11 mouse cellular contexts compared by ENCODE assay signal in the genomic region with DNA sequence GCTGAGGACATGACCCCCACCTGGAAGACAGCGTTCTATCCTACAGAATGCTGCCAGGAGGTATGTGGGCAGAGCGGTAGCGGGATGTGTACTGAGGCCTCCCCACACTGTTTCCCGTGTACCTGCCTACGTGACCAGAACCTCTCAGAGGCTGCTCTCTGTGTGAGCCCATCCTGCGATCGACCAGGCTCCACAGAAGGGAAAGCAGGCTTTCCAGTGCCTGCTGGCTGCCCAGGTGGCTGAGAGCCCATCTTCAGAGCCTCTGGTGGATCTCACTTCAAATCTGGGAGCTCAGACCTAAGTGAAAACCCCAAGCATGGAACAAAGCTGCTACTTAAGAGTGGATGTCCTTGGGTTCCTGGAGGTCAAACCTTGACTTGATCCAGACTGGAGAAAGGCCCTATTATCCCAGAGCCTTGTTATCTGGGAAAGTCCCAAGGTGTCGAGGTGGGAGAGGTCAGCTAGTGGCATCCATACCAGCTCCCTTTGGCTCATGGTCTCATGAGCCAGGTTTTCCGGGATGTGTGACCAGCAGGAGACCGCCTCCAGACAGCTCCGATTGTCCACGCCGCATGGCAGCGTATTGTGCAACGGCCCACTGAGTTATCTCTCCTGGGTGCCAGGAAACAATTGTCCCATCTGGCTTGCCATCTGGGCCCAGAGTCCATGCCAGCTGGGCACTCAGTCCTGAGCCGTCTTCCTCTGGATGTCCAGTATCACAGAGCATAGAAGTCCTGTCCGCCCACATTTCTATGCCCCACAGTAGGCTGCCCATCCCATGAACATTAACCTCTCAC.
DNase-seq lines count a peak whose midpoint lies in the region; ATAC-seq and TF ChIP-seq lines count a peak whose summit lies in the region.
"Had no signal": no experiment of that assay in that cellular context is flagged by ENCODE, and none has a peak within 500 bp of the region (broad histone marks: within the 10 kb centered on the region; RNA-seq: fewer than 3 reads in every experiment).

No protein-coding gene starts in this region.

- no peak for ATAC-seq in hindbrain, embryonic 11.5 days (ENCODE audit: low FRiP score)
- no peak for ATAC-seq in hindbrain, embryonic 14.5 days (ENCODE audit: low FRiP score)
- ATAC-seq in midbrain, postnatal 0 days (ENCODE audit: low FRiP score): no peak

- no peaks in the 10 kb centered on the region for H3K27me3 ChIP-seq in hindbrain, embryonic 10.5 days (ENCODE audit: insufficient read depth, poor library complexity, severe bottlenecking)
- H3K27me3 ChIP-seq in hindbrain, embryonic 11.5 days (ENCODE audit: control insufficient read depth, insufficient read depth, low read length): no peaks in the 10 kb centered on the region
- no peaks in the 10 kb centered on the region for H3K27me3 ChIP-seq in cerebellum, adult 2 months (ENCODE audit: control insufficient read depth, insufficient read depth, low read length)
- H3K27me3 ChIP-seq in hindbrain, embryonic 14.5 days (ENCODE audit: control insufficient read depth, insufficient read depth, low read length): no peaks in the 10 kb centered on the region
- no peaks in the 10 kb centered on the region for H3K27me3 ChIP-seq in midbrain, postnatal 0 days (ENCODE audit: insufficient read depth, low read length)
- H3K27me3 ChIP-seq: limb, embryonic 13.5 days had no signal

- H3K36me3 ChIP-seq in hindbrain, embryonic 10.5 days: no peaks in the 10 kb centered on the region
- H3K36me3 ChIP-seq in hindbrain, embryonic 11.5 days (ENCODE audit: control insufficient read depth, insufficient read depth, low read length): no peaks in the 10 kb centered on the region
- no peaks in the 10 kb centered on the region for H3K36me3 ChIP-seq in hindbrain, embryonic 14.5 days (replicated peaks; ENCODE audit: control insufficient read depth, insufficient read depth)
- no peaks in the 10 kb centered on the region for H3K36me3 ChIP-seq in midbrain, postnatal 0 days (ENCODE audit: insufficient read depth, low read length)
- H3K36me3 ChIP-seq: limb, embryonic 13.5 days had no signal

- peaks cover 27% of the 10 kb centered on the region for H3K4me1 ChIP-seq in hindbrain, embryonic 10.5 days (replicated peaks)
- no peaks in the 10 kb centered on the region for H3K4me1 ChIP-seq in hindbrain, embryonic 11.5 days (replicated peaks; ENCODE audit: control insufficient read depth, insufficient read depth, low read length)
- peaks cover 23% of the 10 kb centered on the region for H3K4me1 ChIP-seq in cerebellum, adult 2 months (ENCODE audit: control insufficient read depth, insufficient read depth, low read length)
- peaks cover 10% of the 10 kb centered on the region; the same call in 1 of the 2 replicates for H3K4me1 ChIP-seq in hindbrain, embryonic 14.5 days (replicated peaks; ENCODE audit: control insufficient read depth, insufficient read depth, low read length)
- H3K4me1 ChIP-seq in midbrain, postnatal 0 days (ENCODE audit: insufficient read depth, low read length): no peaks in the 10 kb centered on the region
- H3K4me1 ChIP-seq: limb, embryonic 13.5 days had no signal

- H3K4me2 ChIP-seq in hindbrain, embryonic 11.5 days (replicated peaks; ENCODE audit: low read depth, low read length): no peak overlapping the region
- no peak overlapping the region for H3K4me2 ChIP-seq in hindbrain, embryonic 14.5 days (replicated peaks)
- H3K4me2 ChIP-seq in midbrain, postnatal 0 days (ENCODE audit: low read depth, low read length, poor library complexity, severe bottlenecking): no peak overlapping the region
- H3K4me2 ChIP-seq: limb, embryonic 13.5 days had no signal

- WGBS in hindbrain, embryonic 10.5 days: 80% methylated on average over 17 of the region's 17 CpGs
- WGBS in hindbrain, embryonic 11.5 days: 74% methylated on average over 17 of the region's 17 CpGs
- WGBS in cerebellum, adult 2 months: 11% methylated on average over 17 of the region's 17 CpGs
- WGBS in hindbrain, embryonic 14.5 days: 58% methylated on average over 17 of the region's 17 CpGs
- WGBS in midbrain, postnatal 0 days: 75% methylated on average over 17 of the region's 17 CpGs

- H3K27ac ChIP-seq in hindbrain, embryonic 10.5 days: peak overlapping the region; percentile 6
- no peak overlapping the region for H3K27ac ChIP-seq in hindbrain, embryonic 11.5 days (ENCODE audit: low read depth, low read length)
- no peak overlapping the region for H3K27ac ChIP-seq in cerebellum, adult 2 months (ENCODE audit: insufficient read depth, low read length)
- H3K27ac ChIP-seq in hindbrain, embryonic 14.5 days: no peak overlapping the region
- no peak overlapping the region for H3K27ac ChIP-seq in midbrain, postnatal 0 days (ENCODE audit: low read depth, low read length)
- H3K27ac ChIP-seq: limb, embryonic 13.5 days had no signal

- H3K9ac ChIP-seq in hindbrain, embryonic 11.5 days (ENCODE audit: low read depth, low read length): no peak overlapping the region
- no peak overlapping the region for H3K9ac ChIP-seq in hindbrain, embryonic 14.5 days
- H3K9ac ChIP-seq in midbrain, postnatal 0 days (replicated peaks; ENCODE audit: low read length, poor library complexity, severe bottlenecking): no peak overlapping the region
- H3K9ac ChIP-seq: limb, embryonic 13.5 days had no signal

- no peak for DNase-seq in hindbrain, embryonic 10.5 days (ENCODE audit: low spot score)
- DNase-seq in hindbrain, embryonic 11.5 days (ENCODE audit: low spot score): no peak
- DNase-seq in cerebellum, adult 2 months: peak; percentile 88 to 90
- peak; percentile 52 for DNase-seq in hindbrain, embryonic 14.5 days (ENCODE audit: low spot score)
- DNase-seq in midbrain, postnatal 0 days (ENCODE audit: low spot score): peak; percentile 56
- DNase-seq in adrenal gland, postnatal 36 days: no peak
- DNase-seq in kidney, adult 9 months: no peak
- no peak for DNase-seq in urinary bladder, postnatal 36 days (ENCODE audit: low spot score in 2 of 2)
- DNase-seq: kidney, adult 11 months; lung, postnatal 4 days had no signal

- no peak overlapping the region for H3K4me3 ChIP-seq in hindbrain, embryonic 10.5 days
- no peak overlapping the region for H3K4me3 ChIP-seq in hindbrain, embryonic 11.5 days (ENCODE audit: low read depth, low read length)
- H3K4me3 ChIP-seq in cerebellum, adult 2 months (replicated peaks; ENCODE audit: insufficient read depth, low read depth, low read length): no peak overlapping the region
- no peak overlapping the region for H3K4me3 ChIP-seq in hindbrain, embryonic 14.5 days (replicated peaks; ENCODE audit: low read length)
- H3K4me3 ChIP-seq in midbrain, postnatal 0 days (ENCODE audit: low read depth, low read length): no peak overlapping the region
- H3K4me3 ChIP-seq: limb, embryonic 13.5 days had no signal

- no peak for TF ChIP-seq CTCF in cerebellum, adult 2 months (IDR thresholded peaks at IDR 0.05; ENCODE audit: borderline replicate concordance, insufficient read depth, low read depth, low read length)
- no peak for TF ChIP-seq CTCF in midbrain, postnatal 0 days (IDR thresholded peaks at IDR 0.05)

- TF ChIP-seq POLR2A in cerebellum, adult 2 months (IDR thresholded peaks at IDR 0.05; ENCODE audit: borderline replicate concordance, insufficient read depth, low read length): no peak

- no peaks in the 10 kb centered on the region for H3K9me3 ChIP-seq in hindbrain, embryonic 10.5 days
- H3K9me3 ChIP-seq in hindbrain, embryonic 11.5 days (ENCODE audit: control insufficient read depth, low read length): no peaks in the 10 kb centered on the region
- H3K9me3 ChIP-seq in hindbrain, embryonic 14.5 days (ENCODE audit: control insufficient read depth, low read length): no peaks in the 10 kb centered on the region
- no peaks in the 10 kb centered on the region for H3K9me3 ChIP-seq in midbrain, postnatal 0 days (ENCODE audit: low read length)
- H3K9me3 ChIP-seq: limb, embryonic 13.5 days had no signal

Comparison
In these comparisons a context has a peak if more than half of its experiments do, and no peak if none do; other contexts are left out.
1. DNase-seq: peak in cerebellum, adult 2 months (2 of 2), hindbrain, embryonic 14.5 days (single experiment) and midbrain, postnatal 0 days (single experiment); none in hindbrain, embryonic 10.5 days (single experiment), hindbrain, embryonic 11.5 days (single experiment), adrenal gland, postnatal 36 days (0 of 2), kidney, adult 9 months (single experiment) and urinary bladder, postnatal 36 days (0 of 2).